Mouse (Mus musculus) liver, embryonic 16.5 days (tissue): ENCODE measurements around the gene Lsmem1. TPM values are rescaled to one million over a fixed set of nuclear protein-coding genes. Genes with fewer than 3 reads are reported as not detected.
"Not testable (repeated sequence)": the region's sequence is repeated elsewhere in the genome, so short reads cannot be mapped to it uniquely, and the experiment has no call there.

Experiments
- ATAC-seq: fragments of 200-750 bp; cut with Nextera tagmentation; 2 replicates; pipeline ENCODE4 v1.8.0; 2017; ENCODE audit warnings: low read depth, mild to moderate bottlenecking, moderate number of reproducible peaks, moderate library complexity
- H3K27ac ChIP-seq: fragments of 300-500 bp; sonication (generic); 2 replicates; pipeline ENCODE4 v1.5.1; 2014; ENCODE audit warnings: mild to moderate bottlenecking, low read length
- H3K27me3 ChIP-seq: fragments of 300-500 bp; sonication (generic); 2 replicates; pipeline ENCODE4 v1.6.1; 2014; ENCODE audit warnings: low read depth, low read length, mixed read lengths; ENCODE audit not compliant: control insufficient read depth, insufficient read depth
- H3K36me3 ChIP-seq: fragments of 300-500 bp; sonication (generic); 2 replicates; pipeline ENCODE4 v1.6.1; 2014; ENCODE audit warnings: mild to moderate bottlenecking; ENCODE audit not compliant: control insufficient read depth, insufficient read depth
- H3K4me1 ChIP-seq: fragments of 300-500 bp; sonication (generic); 2 replicates; pipeline ENCODE4 v1.6.1; 2014; ENCODE audit warnings: low read depth, low read length, mixed read lengths; ENCODE audit not compliant: control insufficient read depth
- H3K4me2 ChIP-seq: fragments of 300-500 bp; sonication (generic); 2 replicates; pipeline ENCODE4 v1.6.1; 2014; ENCODE audit warnings: low read depth, low read length, mixed read lengths
- H3K4me3 ChIP-seq: fragments of 300-500 bp; sonication (generic); 2 replicates; pipeline ENCODE4 v1.5.1; 2014; ENCODE audit warnings: low read depth, mild to moderate bottlenecking, low read length
- H3K9ac ChIP-seq: fragments of 300-500 bp; sonication (generic); 2 replicates; pipeline ENCODE4 v1.6.1; 2014; ENCODE audit warnings: low read depth, low read length
- H3K9me3 ChIP-seq: fragments of 300-500 bp; sonication (generic); replicated peaks from 2 replicates; pipeline ENCODE4 v1.6.1; 2016; ENCODE audit warnings: low read length; ENCODE audit not compliant: control insufficient read depth
- WGBS: fragments of 180-500 bp; shearing (Covaris S2); extraction: QIAGEN DNeasy Blood & Tissue Kit; methylation state at CpG from one replicate; pipeline ENCODE4 v1.1.7; 2014; ENCODE audit not compliant: insufficient replicate concordance; 5-methylcytosine and 5-hydroxymethylcytosine counted together
- polyA plus RNA-seq: library from polyadenylated mRNA; unstranded; fragments of >200 nt; fragmentation: Nextera tagmentation; extraction: Ambion mirVana; gene quantifications from 2 replicates; pipeline ENCODE4 v1.2.1, GENCODE M21; 2015

The Lsmem1 gene
- polyA plus RNA-seq, 1 experiment from 2014 or later = 0.12 TPM

DNA sequence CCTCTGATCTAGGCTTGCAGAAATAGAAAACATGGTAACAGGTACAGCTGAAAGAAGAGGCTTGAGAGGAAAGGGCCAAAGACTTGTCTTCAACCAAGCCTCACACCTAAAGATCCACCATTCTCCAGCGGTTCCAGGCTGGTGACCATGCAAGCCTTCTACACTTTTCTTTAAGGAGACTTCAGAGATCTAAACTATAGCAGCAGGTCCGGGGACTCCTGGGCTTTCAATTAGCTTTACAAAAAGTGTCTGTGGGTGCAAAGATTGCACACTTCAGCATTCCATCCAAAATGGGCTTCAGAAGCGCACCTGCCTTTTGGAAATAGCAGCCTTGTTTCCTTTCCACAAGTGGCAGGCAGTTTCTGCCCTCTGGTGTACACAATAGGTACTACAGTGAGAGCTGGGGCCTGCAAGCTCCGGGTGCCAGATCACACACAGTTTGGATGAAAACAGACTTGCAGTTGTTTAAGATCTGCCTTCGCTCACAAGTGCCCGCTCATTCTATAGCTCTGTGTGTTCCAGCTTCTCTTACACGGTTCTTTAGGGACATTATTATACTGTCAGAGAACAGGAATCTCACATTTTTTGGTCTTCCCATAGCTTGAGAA is 609 bp upstream of the Lsmem1 start:
- peaks cover 12% of the 10 kb centered on the region for H3K36me3 ChIP-seq
- H3K4me2 ChIP-seq = no peak overlapping the region
- no peak for ATAC-seq
- H3K27me3 ChIP-seq = no peaks in the 10 kb centered on the region
- 44% methylated on average over 7 of the region's 7 CpGs for WGBS
- H3K27ac ChIP-seq = no peak overlapping the region
- H3K9ac ChIP-seq = no peak overlapping the region
- H3K4me3 ChIP-seq = no peak overlapping the region
- no peaks in the 10 kb centered on the region for H3K4me1 ChIP-seq
- H3K9me3 ChIP-seq = no peaks in the 10 kb centered on the region

DNA sequence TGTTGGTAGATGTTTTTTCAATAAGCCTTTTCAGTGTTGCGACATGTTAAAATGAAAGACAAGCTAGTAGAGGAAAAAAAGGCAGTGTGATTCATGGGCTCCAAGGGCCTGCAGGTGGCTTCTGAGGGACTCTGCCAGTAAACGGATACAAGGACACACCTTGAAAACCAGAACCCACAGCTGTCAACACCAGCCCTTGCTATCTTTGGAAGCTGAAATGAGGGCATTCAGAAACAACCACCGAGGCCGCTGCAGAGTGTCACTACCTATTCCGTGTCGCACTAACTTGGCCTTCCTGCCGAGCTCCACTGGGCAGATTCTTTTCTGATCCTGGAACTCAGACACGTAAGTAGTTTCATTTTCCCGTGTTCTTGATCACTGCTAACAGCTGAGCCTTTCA is 863 bp downstream of the Lsmem1 start:
- Histone ChIP-seq H3K4me1 (no peaks in the 10 kb centered on the region), H3K9me3 (no peaks in the 10 kb centered on the region), H3K27ac (no peak overlapping the region), H3K4me3 (no peak overlapping the region), H3K36me3 (peaks cover 3% of the 10 kb centered on the region; the same call in 1 of the 2 replicates), H3K9ac (no peak overlapping the region), H3K4me2 (no peak overlapping the region), H3K27me3 (no peaks in the 10 kb centered on the region)
- ATAC-seq = no peak
- WGBS = 72% methylated on average over 9 of the region's 9 CpGs

DNA sequence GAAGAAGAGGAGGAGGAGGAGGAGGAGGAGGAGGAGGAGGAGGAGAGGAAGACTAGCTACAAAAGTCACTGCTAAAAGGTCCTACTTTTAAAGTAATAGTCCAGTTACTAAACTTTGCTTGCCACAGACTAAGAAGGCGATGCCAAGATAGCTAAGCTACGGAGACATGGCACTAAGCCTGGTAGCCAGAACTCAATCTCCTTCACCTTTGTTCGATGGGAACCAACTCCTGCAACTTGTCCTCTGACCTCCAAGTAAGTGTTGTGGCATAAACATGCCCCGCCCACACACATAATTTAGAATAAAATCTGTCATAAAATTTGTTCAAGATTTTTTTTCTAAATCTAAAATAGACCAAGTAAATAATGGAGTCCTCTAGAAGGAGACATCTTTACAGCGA is 1.3 kb downstream of the Lsmem1 start:
- no peak overlapping the region for H3K27ac ChIP-seq

DNA sequence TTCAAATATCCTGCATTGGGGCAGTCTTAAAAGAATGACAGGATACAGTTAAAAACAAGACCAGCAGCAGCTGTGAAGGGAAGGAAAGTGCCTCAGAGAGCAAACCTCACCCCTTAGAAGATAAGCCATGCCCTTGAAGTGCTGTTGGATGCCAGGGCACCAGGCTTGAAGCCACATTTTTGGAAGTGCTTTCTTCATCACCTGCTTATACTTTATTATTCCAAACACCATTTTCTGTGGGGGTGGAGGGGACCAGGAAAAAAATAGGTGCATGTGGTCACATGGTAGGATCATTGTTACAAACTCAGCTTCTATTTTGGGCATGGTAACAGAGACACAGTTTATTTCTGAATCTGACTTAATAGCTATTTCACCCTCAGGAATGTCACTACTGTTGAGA is 1.8 kb downstream of the Lsmem1 start:
- no peak overlapping the region for H3K27ac ChIP-seq
- H3K36me3 ChIP-seq = no peaks in the 10 kb centered on the region; the same call in 1 of the 2 replicates
- H3K27me3 ChIP-seq = no peaks in the 10 kb centered on the region
- no peak overlapping the region for H3K4me2 ChIP-seq
- H3K4me1 ChIP-seq = no peaks in the 10 kb centered on the region
- ATAC-seq = no peak
- no peaks in the 10 kb centered on the region for H3K9me3 ChIP-seq
- H3K4me3 ChIP-seq = no peak overlapping the region
- H3K9ac ChIP-seq = no peak overlapping the region

More for the DNA sequence above, 1.3 kb downstream of the Lsmem1 start:
- Histone ChIP-seq H3K27me3 (no peaks in the 10 kb centered on the region), H3K4me3 (no peak overlapping the region), H3K9me3 (no peaks in the 10 kb centered on the region), H3K4me2 (no peak overlapping the region), H3K4me1 (no peaks in the 10 kb centered on the region), H3K36me3 (peaks cover 3% of the 10 kb centered on the region; the same call in 1 of the 2 replicates), H3K9ac (no peak overlapping the region)
- 67% methylated on average over 5 of the region's 5 CpGs for WGBS
- ATAC-seq = no peak

DNA sequence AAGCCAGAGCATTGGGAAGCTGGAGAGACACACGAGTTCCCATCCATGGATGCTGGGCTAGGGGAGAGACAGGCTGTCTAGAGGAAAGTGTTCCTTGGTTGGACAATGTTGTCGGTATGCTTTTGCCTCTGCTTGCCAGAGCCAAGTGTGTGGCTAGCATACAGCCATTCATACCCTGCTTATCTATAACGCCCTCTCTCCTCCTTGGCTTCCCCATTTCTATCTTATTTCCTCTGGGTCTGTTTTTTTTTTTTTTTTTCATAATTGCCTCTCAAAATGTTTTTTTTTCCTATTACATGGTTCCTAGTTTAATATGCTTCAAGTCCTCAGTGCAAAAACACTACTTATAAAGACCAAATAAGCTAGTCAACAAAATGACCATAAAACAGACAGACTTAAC is 13.8 kb downstream of the Lsmem1 start:
- Histone ChIP-seq H3K27ac (no peak overlapping the region), H3K36me3 (no peaks in the 10 kb centered on the region), H3K4me1 (no peaks in the 10 kb centered on the region), H3K9ac (no peak overlapping the region), H3K4me2 (no peak overlapping the region), H3K27me3 (no peaks in the 10 kb centered on the region), H3K4me3 (no peak overlapping the region), H3K9me3 (no peaks in the 10 kb centered on the region)
- 23% methylated on average over 3 of the region's 3 CpGs for WGBS
- ATAC-seq = no peak

DNA sequence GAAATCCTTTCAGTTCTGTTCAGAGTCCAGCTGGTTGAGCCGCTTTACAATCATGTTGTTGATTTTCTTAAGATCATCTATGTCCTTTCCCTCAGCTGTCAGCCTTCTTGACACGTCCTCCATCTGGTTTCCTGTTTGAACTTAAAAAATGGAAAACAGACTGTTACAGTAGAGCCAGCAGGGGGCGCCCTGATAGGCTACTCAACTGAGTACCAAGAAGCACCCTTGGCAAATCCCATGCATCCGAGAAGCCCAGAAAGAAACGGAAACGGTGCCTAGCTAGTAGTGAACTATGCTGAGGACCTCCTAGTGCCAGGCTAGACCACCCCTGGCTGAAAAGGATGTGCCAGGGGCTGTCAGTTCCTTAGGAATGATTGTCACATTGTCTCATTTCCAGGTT is 22.2 kb downstream of the Lsmem1 start:
- ATAC-seq = no peak
- 34% methylated on average over 6 of the region's 6 CpGs for WGBS
- no peak overlapping the region for H3K4me2 ChIP-seq
- H3K4me3 ChIP-seq = no peak overlapping the region
- H3K9me3 ChIP-seq = no peaks in the 10 kb centered on the region
- H3K27ac ChIP-seq = no peak overlapping the region
- H3K36me3 ChIP-seq = no peaks in the 10 kb centered on the region
- no peak overlapping the region for H3K9ac ChIP-seq
- no peaks in the 10 kb centered on the region for H3K27me3 ChIP-seq
- H3K4me1 ChIP-seq = no peaks in the 10 kb centered on the region

DNA sequence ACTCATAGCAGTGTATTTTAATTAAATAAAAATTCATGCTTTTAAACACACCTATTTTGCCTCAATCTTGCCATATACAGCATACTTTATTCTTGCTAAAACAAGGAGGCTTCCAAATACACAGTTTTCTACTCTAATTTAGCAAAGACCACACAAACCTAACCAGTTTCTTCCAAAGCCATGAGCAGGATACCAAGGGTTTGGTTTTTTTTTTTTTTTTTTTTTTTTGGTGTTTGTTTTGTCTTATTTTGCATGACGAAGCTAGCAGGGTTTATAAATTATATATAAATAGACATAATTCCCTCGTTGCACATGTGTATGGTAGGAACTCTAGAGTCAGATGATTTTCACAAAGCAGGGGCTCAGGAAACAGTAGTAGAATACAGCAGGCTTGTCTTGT is 23.1 kb downstream of the Lsmem1 start:
- no peak for ATAC-seq

DNA sequence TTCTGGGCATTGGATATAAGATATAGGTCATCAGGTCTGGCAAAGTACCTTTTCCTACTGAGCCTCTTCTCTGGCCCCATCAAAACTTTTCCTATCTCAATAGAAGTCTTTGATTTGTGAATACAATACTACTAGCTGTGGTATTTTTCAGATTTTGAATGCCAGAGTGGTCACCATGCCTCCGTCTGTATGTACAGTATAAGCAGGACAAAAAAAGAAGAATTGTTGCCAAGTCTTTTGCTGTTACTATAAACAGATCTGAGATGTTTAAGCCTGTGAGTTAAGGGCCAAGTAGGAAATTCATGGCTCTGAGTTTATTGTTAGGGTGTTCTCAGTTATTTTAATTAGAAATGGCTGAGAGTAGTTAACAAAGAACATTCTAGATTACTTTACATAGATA is 24.1 kb downstream of the Lsmem1 start:
- not testable (repeated sequence) for H3K4me1 ChIP-seq, H3K9ac ChIP-seq, H3K9me3 ChIP-seq, ATAC-seq, H3K36me3 ChIP-seq, H3K27ac ChIP-seq, H3K4me2 ChIP-seq, H3K27me3 ChIP-seq, H3K4me3 ChIP-seq
- WGBS = 50% methylated on average over 1 of the region's 1 CpGs

More for the DNA sequence above, 23.1 kb downstream of the Lsmem1 start:
- H3K36me3 ChIP-seq = no peaks in the 10 kb centered on the region
- H3K9me3 ChIP-seq = no peaks in the 10 kb centered on the region
- no peak overlapping the region for H3K4me2 ChIP-seq
- no peak overlapping the region for H3K27ac ChIP-seq
- H3K4me1 ChIP-seq = no peaks in the 10 kb centered on the region
- no peak overlapping the region for H3K9ac ChIP-seq
- H3K27me3 ChIP-seq = no peaks in the 10 kb centered on the region
- 36% methylated on average over 2 of the region's 2 CpGs for WGBS
- H3K4me3 ChIP-seq = no peak overlapping the region

DNA sequence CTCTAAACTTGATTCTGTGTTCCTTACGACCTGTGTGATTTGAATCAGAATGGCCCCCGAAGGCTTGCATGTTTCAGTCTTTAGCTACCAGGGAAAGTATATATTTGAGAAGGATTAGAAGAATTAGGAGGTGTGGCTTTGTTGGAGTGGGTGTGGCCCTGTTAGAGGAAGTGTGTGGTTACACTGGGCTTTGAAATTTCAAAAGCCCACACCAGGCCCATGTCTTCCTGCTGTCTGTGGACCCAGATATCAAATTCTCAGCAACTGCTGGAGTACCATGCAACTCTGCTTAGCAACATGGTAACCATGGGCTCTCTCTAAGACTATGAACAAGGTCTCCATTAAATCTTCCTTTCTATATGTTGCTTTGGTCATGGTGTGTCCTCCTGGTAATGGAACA is 27.7 kb downstream of the Lsmem1 start:
- Histone ChIP-seq H3K4me1 (no peaks in the 10 kb centered on the region), H3K9me3 (no peaks in the 10 kb centered on the region), H3K9ac (no peak overlapping the region), H3K4me2 (no peak overlapping the region), H3K4me3 (no peak overlapping the region), H3K27me3 (no peaks in the 10 kb centered on the region), H3K27ac (no peak overlapping the region), H3K36me3 (no peaks in the 10 kb centered on the region)
- WGBS = 67% methylated on average over 2 of the region's 2 CpGs
- ATAC-seq = no peak
